Mouse (Mus musculus): ENCODE measurements around the gene Grik2. TPM values are rescaled to one million over a fixed set of nuclear protein-coding genes. Genes with fewer than 3 reads are reported as not detected.
"Not testable (repeated sequence)": the region's sequence is repeated elsewhere in the genome, so short reads cannot be mapped to it uniquely, and the experiment has no call there.

Gene Grik2
- polyA plus RNA-seq, 1 experiment from 2014 or later = 2.4 TPM

- not testable (repeated sequence) for H3K36me3 ChIP-seq; H3K4me1 ChIP-seq; H3K9ac ChIP-seq; H3K4me3 ChIP-seq; H3K27me3 ChIP-seq; H3K9me3 ChIP-seq; H3K4me2 ChIP-seq; H3K27ac ChIP-seq; ATAC-seq (ENCODE audit: insufficient number of reproducible peaks, low FRiP score, low TSS enrichment, low read depth)
- WGBS = 39% methylated on average over 6 of the region's 6 CpGs
Observed at GRCm38 (mm10) chr10:49237356-49237755, 551.2 kb downstream of the Grik2 start.

- H3K9ac ChIP-seq; H3K36me3 ChIP-seq; H3K4me1 ChIP-seq; H3K4me3 ChIP-seq; H3K9me3 ChIP-seq; H3K27ac ChIP-seq; H3K4me2 ChIP-seq; H3K27me3 ChIP-seq; ATAC-seq (ENCODE audit: insufficient number of reproducible peaks, low FRiP score, low TSS enrichment, low read depth): not testable (repeated sequence)
Observed at GRCm38 (mm10) chr10:49236844-49237243, 551.7 kb downstream of the Grik2 start.

- H3K36me3 ChIP-seq = no peaks in the 10 kb centered on the region
- no peaks in the 10 kb centered on the region for H3K4me1 ChIP-seq
- no peaks in the 10 kb centered on the region for H3K27me3 ChIP-seq
- 34% methylated on average over 1 of the region's 1 CpGs for WGBS
- H3K4me3 ChIP-seq = no peak overlapping the region
- H3K4me2 ChIP-seq = no peak overlapping the region
- H3K9ac ChIP-seq = no peak overlapping the region
- H3K9me3 ChIP-seq = no peaks in the 10 kb centered on the region
- no peak for ATAC-seq (ENCODE audit: insufficient number of reproducible peaks, low FRiP score, low TSS enrichment, low read depth)
- H3K27ac ChIP-seq = no peak overlapping the region
Observed at GRCm38 (mm10) chr10:49220096-49220495, 568.5 kb downstream of the Grik2 start.

- ATAC-seq (ENCODE audit: insufficient number of reproducible peaks, low FRiP score, low TSS enrichment, low read depth) = no peak
- H3K4me1 ChIP-seq = no peaks in the 10 kb centered on the region
- no peaks in the 10 kb centered on the region for H3K27me3 ChIP-seq
- no peaks in the 10 kb centered on the region for H3K36me3 ChIP-seq
- H3K9me3 ChIP-seq = no peaks in the 10 kb centered on the region
- H3K4me3 ChIP-seq = no peak overlapping the region
- no peak overlapping the region for H3K9ac ChIP-seq
- H3K27ac ChIP-seq = no peak overlapping the region
- H3K4me2 ChIP-seq = no peak overlapping the region
- 30% methylated on average over 3 of the region's 3 CpGs for WGBS
Observed at GRCm38 (mm10) chr10:49219631-49220030, 568.9 kb downstream of the Grik2 start.

GRCm38 (mm10) chr10:49191773-49192371 lies 596.7 kb downstream of the Grik2 start:
- Histone ChIP-seq H3K27me3 (no peaks in the 10 kb centered on the region), H3K36me3 (no peaks in the 10 kb centered on the region), H3K9me3 (no peaks in the 10 kb centered on the region), H3K4me3 (no peak overlapping the region), H3K27ac (no peak overlapping the region), H3K9ac (no peak overlapping the region), H3K4me2 (no peak overlapping the region), H3K4me1 (no peaks in the 10 kb centered on the region)
- no peak for ATAC-seq (ENCODE audit: insufficient number of reproducible peaks, low FRiP score, low TSS enrichment, low read depth)

- H3K9ac ChIP-seq = no peak overlapping the region
- WGBS = 33% methylated on average over 1 of the region's 1 CpGs
- no peak for ATAC-seq (ENCODE audit: insufficient number of reproducible peaks, low FRiP score, low TSS enrichment, low read depth)
Observed at GRCm38 (mm10) chr10:49191291-49191690, 597.3 kb downstream of the Grik2 start.

GRCm38 (mm10) chr10:49154134-49154533 lies 634.4 kb downstream of the Grik2 start:
- 76% methylated on average over 4 of the region's 4 CpGs for WGBS
- Histone ChIP-seq H3K4me2 (no peak overlapping the region), H3K9ac (no peak overlapping the region), H3K4me1 (no peaks in the 10 kb centered on the region), H3K27me3 (no peaks in the 10 kb centered on the region), H3K36me3 (no peaks in the 10 kb centered on the region), H3K27ac (no peak overlapping the region), H3K9me3 (no peaks in the 10 kb centered on the region), H3K4me3 (no peak overlapping the region)
- ATAC-seq (ENCODE audit: insufficient number of reproducible peaks, low FRiP score, low TSS enrichment, low read depth) = no peak

More at GRCm38 (mm10) chr10:49191291-49191690, 597.3 kb downstream of the Grik2 start:
- Histone ChIP-seq H3K4me1 (no peaks in the 10 kb centered on the region), H3K9me3 (no peaks in the 10 kb centered on the region), H3K27ac (no peak overlapping the region), H3K36me3 (no peaks in the 10 kb centered on the region), H3K4me2 (no peak overlapping the region), H3K4me3 (no peak overlapping the region), H3K27me3 (no peaks in the 10 kb centered on the region)

- not testable (repeated sequence) for H3K4me3 ChIP-seq; H3K27me3 ChIP-seq; H3K4me2 ChIP-seq; H3K27ac ChIP-seq; H3K9me3 ChIP-seq; H3K9ac ChIP-seq; H3K36me3 ChIP-seq; H3K4me1 ChIP-seq; ATAC-seq (ENCODE audit: insufficient number of reproducible peaks, low FRiP score, low TSS enrichment, low read depth)
- 82% methylated on average over 4 of the region's 4 CpGs for WGBS
Observed at GRCm38 (mm10) chr10:49151496-49151895, 637.1 kb downstream of the Grik2 start.

GRCm38 (mm10) chr10:49149714-49150113 lies 638.9 kb downstream of the Grik2 start:
- Histone ChIP-seq H3K27me3 (no peaks in the 10 kb centered on the region), H3K27ac (no peak overlapping the region), H3K4me3 (no peak overlapping the region), H3K4me2 (no peak overlapping the region), H3K9ac (no peak overlapping the region), H3K36me3 (no peaks in the 10 kb centered on the region), H3K4me1 (no peaks in the 10 kb centered on the region), H3K9me3 (no peaks in the 10 kb centered on the region)
- WGBS = 77% methylated on average over 4 of the region's 4 CpGs
- no peak for ATAC-seq (ENCODE audit: insufficient number of reproducible peaks, low FRiP score, low TSS enrichment, low read depth)

- Histone ChIP-seq H3K36me3 (no peaks in the 10 kb centered on the region), H3K4me3 (no peak overlapping the region), H3K4me2 (no peak overlapping the region), H3K27me3 (no peaks in the 10 kb centered on the region), H3K27ac (no peak overlapping the region), H3K9ac (no peak overlapping the region), H3K9me3 (no peaks in the 10 kb centered on the region), H3K4me1 (no peaks in the 10 kb centered on the region)
- WGBS = 94% methylated on average over 3 of the region's 3 CpGs
- ATAC-seq (ENCODE audit: insufficient number of reproducible peaks, low FRiP score, low TSS enrichment, low read depth) = no peak
Observed at GRCm38 (mm10) chr10:49142658-49143057, 645.9 kb downstream of the Grik2 start.

GRCm38 (mm10) chr10:49136816-49137215 lies 651.8 kb downstream of the Grik2 start:
- H3K9ac ChIP-seq = no peak overlapping the region
- ATAC-seq (ENCODE audit: insufficient number of reproducible peaks, low FRiP score, low TSS enrichment, low read depth) = no peak
- no peak overlapping the region for H3K4me3 ChIP-seq

GRCm38 (mm10) chr10:49131311-49131710 lies 657.3 kb downstream of the Grik2 start:
- no peak overlapping the region for H3K9ac ChIP-seq

More at GRCm38 (mm10) chr10:49136816-49137215, 651.8 kb downstream of the Grik2 start:
- Histone ChIP-seq H3K27me3 (no peaks in the 10 kb centered on the region), H3K36me3 (no peaks in the 10 kb centered on the region), H3K4me2 (no peak overlapping the region), H3K27ac (no peak overlapping the region), H3K9me3 (no peaks in the 10 kb centered on the region), H3K4me1 (no peaks in the 10 kb centered on the region)

GRCm38 (mm10) chr10:49050339-49050738 lies 738.2 kb downstream of the Grik2 start:
- H3K9ac ChIP-seq = no peak overlapping the region
- no peaks in the 10 kb centered on the region for H3K4me1 ChIP-seq
- no peak overlapping the region for H3K4me2 ChIP-seq
- no peak for ATAC-seq (ENCODE audit: insufficient number of reproducible peaks, low FRiP score, low TSS enrichment, low read depth)
- no peaks in the 10 kb centered on the region for H3K36me3 ChIP-seq
- H3K27me3 ChIP-seq = no peaks in the 10 kb centered on the region
- H3K4me3 ChIP-seq = no peak overlapping the region
- H3K27ac ChIP-seq = no peak overlapping the region
- no peaks in the 10 kb centered on the region for H3K9me3 ChIP-seq

More at GRCm38 (mm10) chr10:49131311-49131710, 657.3 kb downstream of the Grik2 start:
- Histone ChIP-seq H3K27me3 (no peaks in the 10 kb centered on the region), H3K36me3 (no peaks in the 10 kb centered on the region), H3K9me3 (no peaks in the 10 kb centered on the region), H3K4me3 (no peak overlapping the region), H3K27ac (no peak overlapping the region), H3K4me2 (no peak overlapping the region), H3K4me1 (no peaks in the 10 kb centered on the region)
- no peak for ATAC-seq (ENCODE audit: insufficient number of reproducible peaks, low FRiP score, low TSS enrichment, low read depth)
- WGBS = 2% methylated on average over 1 of the region's 1 CpGs

All from limb, embryonic 15.5 days (tissue).